Mouse (Mus musculus) intestine, embryonic 16.5 days (tissue): ENCODE results near the gene Aup1. TPM values are rescaled to one million over a fixed set of nuclear protein-coding genes. Genes with fewer than 3 reads are reported as not detected.

ENCODE experiments used
- ATAC-seq: fragments of 200-750 bp; cut with Nextera tagmentation; 2 replicates; pipeline ENCODE4 v1.8.0; 2017; ENCODE audit warnings: moderate TSS enrichment, moderate library complexity
- H3K27ac ChIP-seq: fragments of 300-500 bp; sonication (generic); 2 replicates; pipeline ENCODE4 v1.5.1; 2014; ENCODE audit warnings: mild to moderate bottlenecking, low read length
- H3K27me3 ChIP-seq: fragments of 300-500 bp; sonication (generic); replicated peaks from 2 replicates; pipeline ENCODE4 v1.6.1; 2014; ENCODE audit warnings: low read length, control low read depth, mixed read lengths; ENCODE audit not compliant: control insufficient read depth, insufficient read depth
- H3K36me3 ChIP-seq: fragments of 300-500 bp; sonication (generic); 2 replicates; pipeline ENCODE4 v1.6.1; 2014; ENCODE audit warnings: low read length, control low read depth; ENCODE audit not compliant: control insufficient read depth, insufficient read depth
- H3K4me1 ChIP-seq: fragments of 300-500 bp; sonication (generic); 2 replicates; pipeline ENCODE4 v1.6.1; 2014; ENCODE audit warnings: low read length, control low read depth, mixed read lengths; ENCODE audit not compliant: control insufficient read depth, insufficient read depth
- H3K4me2 ChIP-seq: fragments of 300-500 bp; sonication (generic); 2 replicates; pipeline ENCODE4 v1.6.1; 2014; ENCODE audit warnings: low read depth, low read length, control low read depth
- H3K4me3 ChIP-seq: fragments of 300-500 bp; sonication (generic); 2 replicates; pipeline ENCODE4 v1.5.1; 2014; ENCODE audit warnings: mild to moderate bottlenecking, low read length
- H3K9ac ChIP-seq: fragments of 300-500 bp; sonication (generic); 2 replicates; pipeline ENCODE4 v1.6.1; 2014; ENCODE audit warnings: low read depth, low read length
- H3K9me3 ChIP-seq: fragments of 300-500 bp; sonication (generic); 2 replicates; pipeline ENCODE4 v1.6.1; 2016; ENCODE audit warnings: low read length, control low read depth; ENCODE audit not compliant: control insufficient read depth
- WGBS: fragments of 180-500 bp; shearing (Covaris S2); extraction: QIAGEN DNeasy Blood & Tissue Kit; methylation state at CpG from one replicate; pipeline ENCODE4 v1.1.7; 2014; 5-methylcytosine and 5-hydroxymethylcytosine counted together
- polyA plus RNA-seq: library from polyadenylated mRNA; unstranded; fragments of >200 nt; fragmentation: Nextera tagmentation; extraction: Ambion mirVana; gene quantifications from 2 replicates; pipeline ENCODE4 v1.2.1, GENCODE M21; 2015

Aup1 gene
- 258 and 265 TPM in 2 replicates for polyA plus RNA-seq

DNA sequence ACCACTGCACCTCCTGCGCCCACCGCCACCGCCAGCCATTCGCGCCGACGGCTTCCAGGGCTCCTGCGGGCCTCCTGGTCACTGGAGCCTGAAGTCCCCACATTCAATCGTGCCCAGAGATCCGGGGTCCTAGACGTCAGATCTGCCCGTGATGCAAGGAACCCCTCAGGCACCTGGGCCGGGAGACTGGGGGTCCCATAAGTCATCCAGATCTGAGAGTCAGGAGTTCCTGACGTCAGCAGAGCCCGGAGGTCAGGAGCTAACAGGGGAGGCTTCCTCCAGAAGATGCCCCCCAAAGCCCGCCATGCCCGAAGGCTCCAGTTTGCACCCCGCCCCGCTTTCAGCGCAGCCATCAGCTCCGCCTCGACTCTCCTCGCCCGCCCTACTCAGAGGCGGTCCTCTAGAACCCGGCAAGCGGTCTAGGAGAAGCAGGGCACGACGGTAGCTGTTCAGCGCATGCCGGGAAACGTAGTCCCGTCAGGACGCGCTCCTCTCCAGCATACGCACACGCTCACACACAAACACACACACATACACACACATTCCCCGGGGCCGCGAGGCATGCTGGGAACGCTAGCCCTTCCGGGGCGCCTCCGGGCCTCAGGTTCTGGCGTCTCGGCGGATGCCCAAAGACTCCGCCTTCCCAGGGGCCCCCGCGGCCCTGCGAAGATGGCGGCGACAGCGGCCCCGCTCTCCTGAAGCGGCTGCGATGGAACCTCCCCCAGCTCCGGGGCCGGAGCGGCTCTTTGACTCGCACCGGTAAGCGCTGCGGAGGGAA is at the start of gene Aup1:
Gene Aup1 (plus strand): TSS at position 448 of the 778 bp plus-strand sequence.
- Histone ChIP-seq H3K4me3 (peak within 1 kb of the TSS; percentile 99), H3K27me3 (no peaks in the 10 kb centered on the region), H3K9ac (peak within 1 kb of the TSS; percentile 94), H3K36me3 (peaks cover 18% of the 10 kb centered on the region; the same call in 1 of the 2 replicates), H3K9me3 (no peaks in the 10 kb centered on the region), H3K4me1 (peaks cover 38% of the 10 kb centered on the region), H3K4me2 (peak within 1 kb of the TSS; percentile 95), H3K27ac (peak within 1 kb of the TSS; percentile 85)
- WGBS: under 1% methylated on average over 64 of the region's 64 CpGs
- peak; percentile 94 for ATAC-seq

- H3K4me2 ChIP-seq: no peak overlapping the region
- no peak overlapping the region for H3K4me3 ChIP-seq
- H3K27me3 ChIP-seq: no peaks in the 10 kb centered on the region
- H3K36me3 ChIP-seq: no peaks in the 10 kb centered on the region
- H3K27ac ChIP-seq: no peak overlapping the region
- no peak for ATAC-seq
- H3K4me1 ChIP-seq: no peaks in the 10 kb centered on the region
- H3K9me3 ChIP-seq: no peaks in the 10 kb centered on the region
- H3K9ac ChIP-seq: no peak overlapping the region
- WGBS: 62% methylated on average over 7 of the region's 7 CpGs
Measured at GRCm38 (mm10) chr6:83004872-83005271, 49.4 kb upstream of the Aup1 start.

DNA sequence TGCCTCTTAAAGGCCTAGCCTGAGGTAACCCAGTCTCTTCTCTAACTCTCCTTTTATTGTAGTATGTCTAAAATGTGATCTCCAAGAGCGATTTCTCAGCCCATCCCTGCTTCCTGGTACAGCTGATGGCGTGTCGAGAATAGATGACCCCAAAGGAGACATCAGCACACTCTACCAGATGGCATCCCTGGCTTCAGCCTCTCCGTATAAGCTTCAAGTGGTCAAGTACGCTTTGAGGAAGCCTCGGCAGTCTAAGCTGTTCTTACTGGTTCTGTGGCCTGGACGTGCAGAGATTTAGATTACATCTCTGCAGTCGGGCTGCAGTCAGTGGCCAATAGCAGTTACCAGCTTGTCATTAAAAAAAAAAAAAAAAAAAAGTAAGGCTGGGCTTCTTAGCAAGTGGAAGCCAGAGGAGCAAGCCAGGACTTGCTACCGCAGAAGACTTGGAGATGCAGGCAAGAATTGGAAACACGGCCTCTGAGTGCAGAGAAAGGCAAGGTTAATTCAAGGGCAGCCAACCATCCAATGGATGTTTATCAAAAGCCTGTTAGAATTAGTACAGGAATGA is 48.8 kb upstream of the Aup1 start:
- no peak overlapping the region for H3K27ac ChIP-seq
- no peak overlapping the region for H3K4me3 ChIP-seq
- no peak for ATAC-seq
- H3K9me3 ChIP-seq: no peaks in the 10 kb centered on the region
- no peaks in the 10 kb centered on the region for H3K27me3 ChIP-seq
- H3K36me3 ChIP-seq: no peaks in the 10 kb centered on the region
- H3K9ac ChIP-seq: no peak overlapping the region
- whole genome bisulfite sequencing: 79% methylated on average over 10 of the region's 10 CpGs
- H3K4me2 ChIP-seq: no peak overlapping the region
- H3K4me1 ChIP-seq: no peaks in the 10 kb centered on the region

DNA sequence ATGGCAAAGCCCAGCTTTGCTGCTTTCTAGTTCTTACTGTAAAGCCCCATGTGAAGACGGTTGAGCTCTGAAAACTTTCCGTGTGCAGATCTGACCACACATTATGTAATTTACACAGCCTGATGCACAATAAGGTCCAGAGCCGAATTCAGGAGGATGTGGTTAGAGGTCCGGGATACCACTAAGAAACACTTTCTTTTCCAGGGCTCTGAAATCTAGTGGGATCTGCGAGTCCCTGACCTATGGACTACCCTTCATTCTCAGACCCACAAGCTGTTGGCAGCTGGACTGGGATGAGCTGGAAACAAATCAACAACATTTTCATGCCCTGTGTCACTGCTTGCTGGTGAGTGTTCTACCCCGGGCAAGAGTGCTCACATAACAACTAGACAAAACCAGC is 48.2 kb upstream of the Aup1 start:
- no peak for ATAC-seq
- Histone ChIP-seq H3K27me3 (no peaks in the 10 kb centered on the region), H3K4me2 (no peak overlapping the region), H3K4me1 (no peaks in the 10 kb centered on the region), H3K9ac (no peak overlapping the region), H3K27ac (no peak overlapping the region), H3K36me3 (no peaks in the 10 kb centered on the region), H3K4me3 (no peak overlapping the region), H3K9me3 (no peaks in the 10 kb centered on the region)
- WGBS: 84% methylated on average over 6 of the region's 6 CpGs

DNA sequence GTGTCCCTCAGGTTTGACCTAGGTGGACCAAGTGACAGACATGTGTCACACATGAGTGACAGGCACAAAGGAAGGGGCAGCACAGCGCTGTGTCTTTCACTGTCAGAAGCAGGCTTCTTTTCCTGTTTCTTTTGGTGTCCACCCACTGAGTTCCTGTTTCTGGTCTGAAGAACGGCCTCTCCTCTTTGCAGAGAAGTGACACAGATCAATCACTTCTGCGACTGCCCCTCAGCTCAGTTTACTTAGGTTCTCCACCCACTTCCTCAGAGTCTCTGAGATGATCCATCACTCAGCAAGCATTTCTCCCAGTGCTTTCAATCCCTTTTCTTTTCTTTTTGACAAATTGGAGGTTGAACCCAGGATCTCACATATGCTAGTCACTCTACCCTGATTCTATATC is 45.7 kb upstream of the Aup1 start:
- no peak overlapping the region for H3K4me3 ChIP-seq

DNA sequence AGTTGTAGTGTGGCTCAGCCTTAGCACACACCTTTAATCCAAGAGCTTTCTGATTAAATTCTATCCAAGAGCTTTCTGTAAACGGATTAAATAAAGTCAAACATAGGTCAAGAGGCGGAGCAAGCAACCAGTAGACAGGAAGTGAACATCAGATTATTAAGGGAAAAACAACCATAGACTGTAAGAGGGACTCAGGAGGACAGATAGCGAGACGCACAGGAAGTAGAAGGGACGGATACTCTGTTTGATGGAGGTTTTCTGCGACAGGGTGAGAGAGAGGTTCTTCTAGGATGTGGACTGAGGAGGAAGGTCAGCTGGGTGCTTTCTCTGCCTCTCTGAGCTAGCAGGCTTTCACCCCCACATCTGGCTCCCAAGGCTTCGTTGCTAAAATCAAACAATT is 44.3 kb upstream of the Aup1 start:
- Histone ChIP-seq H3K27me3 (no peaks in the 10 kb centered on the region), H3K9me3 (no peaks in the 10 kb centered on the region), H3K27ac (no peak overlapping the region), H3K9ac (no peak overlapping the region), H3K4me3 (no peak overlapping the region), H3K36me3 (no peaks in the 10 kb centered on the region), H3K4me2 (no peak overlapping the region), H3K4me1 (no peaks in the 10 kb centered on the region)
- ATAC-seq: no peak
- 49% methylated on average over 7 of the region's 7 CpGs for WGBS

More for the DNA sequence above, 45.7 kb upstream of the Aup1 start:
- no peak for ATAC-seq
- Histone ChIP-seq H3K4me2 (no peak overlapping the region), H3K9ac (no peak overlapping the region), H3K9me3 (no peaks in the 10 kb centered on the region), H3K27ac (no peak overlapping the region), H3K4me1 (no peaks in the 10 kb centered on the region), H3K27me3 (no peaks in the 10 kb centered on the region), H3K36me3 (no peaks in the 10 kb centered on the region)
- WGBS: 45% methylated on average over 3 of the region's 3 CpGs

DNA sequence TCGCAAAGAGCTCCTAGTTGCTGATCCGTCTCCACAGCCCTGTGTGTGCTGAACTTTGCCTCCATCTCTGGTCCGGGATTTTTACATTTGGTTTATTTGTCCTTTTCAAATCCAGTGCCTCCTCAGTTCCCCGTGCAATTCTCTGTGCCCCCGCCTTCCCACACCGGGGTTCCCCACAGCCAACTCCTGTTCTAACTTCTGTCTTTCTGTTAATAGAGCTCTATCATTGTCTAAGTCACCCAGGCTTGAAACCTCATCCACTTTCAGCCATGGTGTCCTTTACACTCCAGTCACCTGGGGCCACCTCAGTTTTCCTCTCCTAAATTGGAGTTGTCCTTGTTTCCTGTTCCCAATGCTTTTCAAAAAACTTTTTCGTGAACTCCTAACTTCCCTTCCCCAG is 43.1 kb upstream of the Aup1 start:
- no peak for ATAC-seq

GRCm38 (mm10) chr6:83011756-83012155 is 42.6 kb upstream of the Aup1 start:
- no peaks in the 10 kb centered on the region for H3K9me3 ChIP-seq
- no peak overlapping the region for H3K27ac ChIP-seq
- no peak overlapping the region for H3K9ac ChIP-seq
- H3K27me3 ChIP-seq: no peaks in the 10 kb centered on the region
- no peaks in the 10 kb centered on the region for H3K36me3 ChIP-seq
- peaks cover 4% of the 10 kb centered on the region for H3K4me1 ChIP-seq
- no peak for ATAC-seq
- 68% methylated on average over 6 of the region's 6 CpGs for WGBS
- no peak overlapping the region for H3K4me3 ChIP-seq
- H3K4me2 ChIP-seq: no peak overlapping the region

More for the DNA sequence above, 43.1 kb upstream of the Aup1 start:
- no peak overlapping the region for H3K27ac ChIP-seq
- H3K9me3 ChIP-seq: no peaks in the 10 kb centered on the region
- H3K4me1 ChIP-seq: peaks cover 2% of the 10 kb centered on the region; the same call in 1 of the 2 replicates
- H3K4me3 ChIP-seq: no peak overlapping the region
- WGBS: 83% methylated on average over 7 of the region's 7 CpGs
- H3K27me3 ChIP-seq: no peaks in the 10 kb centered on the region
- H3K36me3 ChIP-seq: no peaks in the 10 kb centered on the region
- no peak overlapping the region for H3K9ac ChIP-seq
- no peak overlapping the region for H3K4me2 ChIP-seq

GRCm38 (mm10) chr6:83013444-83013843 is 40.9 kb upstream of the Aup1 start:
- ATAC-seq: no peak
- Histone ChIP-seq H3K27ac (no peak overlapping the region), H3K4me2 (no peak overlapping the region), H3K9ac (no peak overlapping the region), H3K4me1 (peaks cover 5% of the 10 kb centered on the region), H3K9me3 (no peaks in the 10 kb centered on the region), H3K27me3 (0 out of 2 replicates have a peak, but pooled peaks cover 3% of the 10 kb centered on the region), H3K4me3 (no peak overlapping the region), H3K36me3 (no peaks in the 10 kb centered on the region)
- WGBS: 72% methylated on average over 5 of the region's 5 CpGs
